Mouse (Mus musculus) cerebellum, adult 9-10 months (tissue): ENCODE data around the gene Pomt1.

Experiments
- DNase-seq: peaks from one replicate; pipeline ENCODE4 v3.0.0; 2022

The Pomt1 gene

DNA sequence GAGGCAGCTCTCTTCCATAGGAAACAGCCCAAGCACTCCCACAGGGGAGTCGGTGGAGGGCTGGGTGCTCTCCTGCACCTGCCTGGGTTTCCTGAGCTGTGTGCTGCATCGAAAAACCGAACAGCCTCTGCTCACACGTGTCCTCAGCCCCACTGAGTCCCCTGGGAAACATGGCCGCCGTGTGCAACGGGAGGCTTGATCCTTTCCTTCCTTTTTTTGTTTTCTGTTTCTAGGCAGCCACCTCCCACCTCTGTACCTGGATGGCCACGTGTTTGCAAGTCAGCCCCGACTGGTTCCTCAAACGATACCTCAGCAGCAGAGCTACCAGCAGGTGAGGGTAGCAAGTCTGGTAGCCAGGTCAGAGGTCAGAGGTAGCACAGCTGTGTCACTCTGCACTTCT, 14.3 kb upstream of the Pomt1 start:
- DNase-seq, result no peak

DNA sequence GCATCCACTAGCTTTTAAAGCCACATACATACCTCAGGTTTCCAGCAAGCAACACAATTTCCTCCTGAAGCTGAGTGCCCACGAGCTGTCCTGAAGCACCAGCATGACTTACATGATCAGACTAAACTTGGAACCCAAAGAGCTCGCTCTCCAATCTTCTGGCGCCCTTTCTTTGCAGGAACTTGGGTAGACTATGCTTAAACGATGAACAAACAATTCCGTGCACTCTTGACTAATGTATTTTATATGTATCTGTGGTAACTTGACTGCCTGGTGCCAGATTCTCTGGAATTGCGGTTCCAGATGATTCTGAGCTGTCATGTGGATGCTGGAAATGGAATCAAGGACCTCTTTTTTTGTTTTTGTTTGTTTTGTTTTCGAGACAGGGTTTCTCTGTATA, 957 bp upstream of the Pomt1 start:
- no peak for DNase-seq

DNA sequence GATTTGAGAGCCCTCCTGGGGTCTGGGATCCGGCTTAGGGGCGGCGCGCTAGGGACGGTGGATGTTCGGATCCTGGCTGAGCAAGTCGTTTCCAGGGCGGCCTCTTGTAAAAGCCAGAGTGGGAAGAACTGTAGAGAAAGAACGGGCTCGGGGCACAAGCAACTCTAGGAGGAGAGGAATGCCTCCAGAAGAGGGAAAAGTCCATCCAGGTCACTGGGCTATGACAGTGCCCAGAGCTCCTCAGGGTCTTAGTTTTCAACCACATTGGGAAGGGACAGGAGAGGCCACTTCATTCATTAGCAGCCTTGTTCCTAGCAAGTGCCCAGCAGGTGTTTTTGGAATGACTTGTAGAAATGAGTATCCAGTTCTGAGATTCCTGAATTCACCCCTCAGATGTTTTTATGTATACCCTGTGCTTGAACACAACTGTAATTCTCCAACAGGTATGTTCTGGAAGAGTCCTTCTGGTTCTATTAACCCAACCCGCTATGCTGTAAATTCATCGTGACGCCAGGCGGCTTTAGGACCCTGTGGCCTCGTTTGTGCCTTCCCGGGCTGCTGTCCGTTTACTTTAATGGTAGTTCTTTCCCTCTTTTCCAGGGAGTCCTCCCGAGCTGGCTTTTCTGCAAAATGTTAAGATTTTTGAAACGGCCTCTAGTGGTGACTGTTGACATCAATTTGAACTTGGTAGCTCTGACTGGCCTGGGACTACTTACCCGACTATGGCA, 534 bp downstream of the Pomt1 start:
- peak; percentile 82 for DNase-seq

DNA sequence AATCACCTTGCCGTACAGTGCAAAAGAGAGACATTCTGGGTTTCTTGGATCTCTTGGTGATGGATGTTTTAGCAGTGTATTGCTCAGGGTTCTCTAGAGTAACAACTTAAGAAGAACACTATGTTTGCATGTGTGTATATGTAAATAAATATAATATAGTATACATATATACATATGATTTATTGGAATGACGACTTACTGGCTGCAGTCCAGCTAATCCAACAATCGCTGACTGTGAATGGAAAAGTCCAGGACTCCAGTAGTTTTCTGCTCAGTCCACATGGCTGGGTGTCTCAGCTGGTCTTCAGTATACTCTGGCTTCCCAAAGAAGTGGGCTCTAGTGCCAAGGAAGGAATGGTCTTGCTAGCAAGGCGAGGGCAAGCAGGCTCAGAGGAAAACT, 1.2 kb downstream of the Pomt1 start:
- DNase-seq, result no peak

DNA sequence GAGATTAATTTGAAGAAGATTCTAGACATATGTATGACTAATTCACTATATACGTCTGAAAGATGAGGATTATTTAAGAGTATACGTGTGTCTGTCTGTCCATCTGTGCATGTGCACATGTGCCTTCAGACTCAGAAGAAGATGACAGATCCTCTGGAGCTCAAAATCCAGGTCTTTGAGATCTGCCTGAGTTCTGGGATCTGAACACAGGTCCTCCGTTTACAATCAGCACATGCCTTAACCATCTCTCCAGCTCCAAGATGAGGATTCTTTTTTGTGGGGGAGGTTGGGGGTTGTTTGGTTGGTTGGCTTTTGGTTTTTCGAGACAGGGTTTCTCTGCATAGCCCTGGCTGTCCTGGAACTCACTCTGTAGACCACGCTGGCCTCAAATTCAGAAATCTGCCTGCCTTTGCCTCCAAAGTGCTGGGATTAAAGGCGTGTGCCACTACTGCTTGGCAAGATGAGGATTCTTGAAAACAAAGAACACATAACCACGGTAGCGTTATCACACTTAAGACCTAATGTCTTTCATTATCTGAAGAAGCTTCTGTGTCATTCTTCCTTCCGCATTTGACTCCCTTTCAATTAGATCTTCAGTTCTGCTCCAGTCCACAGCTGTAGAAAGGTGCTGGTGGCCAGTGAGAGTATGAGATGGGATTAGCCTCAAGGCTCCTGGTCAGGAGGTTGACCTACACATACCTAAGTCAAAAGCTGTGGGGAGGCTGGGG, 2.5 kb downstream of the Pomt1 start:
- no peak for DNase-seq

DNA sequence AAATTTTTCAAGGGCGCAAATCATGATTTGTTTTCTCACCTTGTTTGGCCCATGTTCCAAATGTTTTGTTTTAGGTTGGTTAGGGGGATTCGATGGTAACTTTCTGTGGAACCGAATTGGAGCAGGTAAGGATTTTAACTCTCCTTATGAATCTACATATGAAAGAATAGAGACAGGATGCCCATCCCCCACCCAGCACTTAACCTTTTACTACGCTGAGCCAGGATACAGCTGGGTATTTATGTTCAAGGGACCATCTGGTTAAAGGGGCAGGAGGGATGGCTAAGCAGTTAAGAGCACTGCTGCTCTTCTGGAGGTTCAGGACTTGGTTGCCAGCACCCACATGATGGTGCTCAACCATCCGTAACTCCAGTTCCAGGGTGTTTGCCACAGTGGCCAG, 4.2 kb downstream of the Pomt1 start:
- no peak for DNase-seq

DNA sequence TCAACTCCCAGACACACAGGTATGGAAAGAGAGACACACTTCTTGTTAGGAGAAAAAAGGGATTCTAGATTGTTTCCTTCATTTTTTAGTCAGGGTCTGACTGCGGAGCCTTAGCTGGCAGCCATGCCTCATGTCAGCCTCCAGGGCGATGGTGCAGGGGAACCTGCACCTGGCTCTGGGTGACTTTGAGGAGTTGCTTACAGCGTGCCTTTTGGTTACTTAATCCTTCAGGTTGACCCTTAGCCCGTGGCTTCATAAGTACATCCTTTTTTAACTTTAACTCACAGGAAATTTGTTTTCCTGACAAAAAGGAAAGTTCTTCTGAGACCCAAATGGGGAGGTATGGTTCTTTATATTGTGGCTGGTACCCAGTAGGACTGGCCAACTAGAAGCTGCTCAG, 6.6 kb downstream of the Pomt1 start:
- DNase-seq, result no peak

DNA sequence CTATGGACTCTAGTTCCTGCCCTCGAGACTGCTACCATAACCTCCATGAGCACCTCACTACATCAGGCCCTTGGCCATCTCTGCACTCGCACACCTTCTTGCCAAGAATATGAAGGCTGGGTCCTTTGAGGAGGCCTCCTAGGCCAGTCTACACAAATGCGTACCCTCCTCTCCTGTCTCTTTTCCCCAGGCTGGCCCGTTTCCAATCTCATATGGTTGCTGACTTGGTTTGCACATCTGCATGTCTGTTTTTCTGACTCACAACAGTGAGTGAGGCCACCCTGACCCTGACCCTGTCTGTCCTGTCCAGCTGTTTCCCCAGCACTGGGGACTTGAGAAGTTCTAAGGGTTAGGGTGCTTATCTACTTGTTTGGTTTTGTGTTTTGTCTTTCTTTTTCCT, 10.4 kb downstream of the Pomt1 start:
- DNase-seq, result no peak

DNA sequence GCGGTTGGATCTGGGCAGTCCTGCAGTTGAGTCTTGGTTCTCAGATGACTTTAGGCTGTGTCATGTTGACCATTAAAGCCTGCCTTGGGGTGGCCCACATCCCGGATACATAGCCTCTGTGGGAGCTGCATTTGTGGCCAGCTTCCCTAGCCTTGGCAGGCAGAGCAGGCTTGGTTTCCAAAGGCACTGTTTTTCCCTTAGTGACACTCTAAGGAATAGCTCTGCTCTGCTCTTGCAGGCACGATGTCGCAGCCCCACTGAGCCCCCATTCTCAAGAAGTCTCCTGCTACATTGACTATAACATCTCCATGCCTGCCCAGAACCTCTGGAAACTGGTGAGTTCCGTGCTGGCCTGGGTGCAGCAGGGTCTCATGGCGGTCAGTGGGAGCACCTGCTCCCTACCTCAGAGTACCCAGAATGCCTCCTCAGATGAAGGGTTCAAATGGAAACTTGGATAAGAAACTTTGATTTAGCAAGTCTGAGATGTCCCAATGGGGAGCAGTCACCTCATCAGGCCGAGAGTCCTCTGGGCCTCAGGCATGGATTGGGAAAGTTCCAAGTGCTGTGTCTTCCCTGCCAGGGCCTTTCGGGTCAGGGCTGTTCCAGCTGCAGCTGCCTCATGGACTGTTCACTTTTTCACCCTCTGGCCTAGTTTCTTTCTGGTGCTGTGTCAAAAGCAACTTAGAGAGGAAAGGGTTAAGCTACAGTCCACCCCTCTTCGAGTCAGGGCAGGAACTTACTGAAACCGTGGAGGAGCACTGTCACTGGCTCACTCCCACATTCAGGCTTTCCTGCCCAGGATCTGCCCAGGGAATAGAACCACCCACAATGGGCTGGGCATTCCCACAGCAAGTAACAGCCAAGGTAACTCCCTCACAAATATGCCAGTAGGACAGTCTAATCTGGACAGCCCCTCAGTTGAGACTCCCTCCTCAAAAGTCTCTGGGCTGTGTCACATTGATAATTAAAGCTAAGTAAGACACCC, 12.3 kb downstream of the Pomt1 start:
- no peak for DNase-seq

DNA sequence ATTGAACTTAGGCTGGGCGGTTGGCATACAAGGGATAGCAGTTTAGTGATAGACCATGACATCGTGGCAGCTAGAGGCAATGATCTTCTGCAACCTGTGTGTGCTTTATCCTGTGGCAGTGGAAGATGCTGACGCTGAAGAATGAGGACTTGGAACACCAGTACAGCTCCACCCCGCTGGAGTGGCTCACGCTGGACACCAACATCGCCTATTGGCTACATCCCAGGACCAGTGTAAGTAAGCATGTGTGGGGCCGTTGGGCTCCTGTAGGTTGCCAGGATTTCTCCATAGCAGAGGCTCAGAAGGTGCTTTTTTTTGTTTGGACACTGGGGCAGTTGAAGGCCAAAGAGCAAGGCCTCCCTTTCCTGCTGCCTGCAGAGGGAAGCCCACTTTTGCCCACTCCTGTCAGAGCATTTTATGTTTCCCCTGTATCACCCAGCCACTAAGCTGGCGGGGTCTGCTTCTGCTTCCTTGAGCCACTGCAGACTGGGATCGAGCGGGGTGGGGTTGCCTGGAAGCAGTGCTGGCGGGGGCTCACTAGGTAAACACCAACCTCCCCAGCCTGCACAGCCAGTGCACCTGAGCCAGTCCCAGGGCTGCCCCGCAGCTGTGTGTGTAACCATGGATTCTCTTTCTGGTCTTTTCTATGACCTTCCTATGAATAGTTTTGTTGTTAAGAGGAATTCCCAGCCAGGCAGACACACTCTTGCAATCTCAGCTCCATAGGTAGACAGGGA, 15.6 kb downstream of the Pomt1 start:
- peak; percentile 36 for DNase-seq

DNA sequence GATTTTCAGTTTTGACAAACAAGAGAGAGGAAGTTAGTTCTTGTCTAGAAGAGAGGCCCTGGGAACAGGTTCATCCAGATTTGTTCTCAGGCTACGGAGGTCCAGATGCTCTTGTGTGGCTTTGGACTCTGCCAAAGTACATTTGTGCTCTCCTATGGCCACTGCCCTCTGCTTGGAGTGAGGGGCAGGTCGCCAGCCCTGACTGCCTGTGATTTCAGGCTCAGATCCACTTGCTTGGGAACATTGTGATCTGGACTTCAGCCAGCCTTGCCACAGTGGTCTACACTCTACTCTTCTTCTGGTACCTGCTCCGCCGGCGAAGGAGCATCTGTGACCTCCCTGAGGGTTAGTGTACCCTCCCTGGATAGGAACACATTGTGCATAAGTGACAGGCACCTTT, 16.3 kb downstream of the Pomt1 start:
- peak; percentile 22 for DNase-seq

DNA sequence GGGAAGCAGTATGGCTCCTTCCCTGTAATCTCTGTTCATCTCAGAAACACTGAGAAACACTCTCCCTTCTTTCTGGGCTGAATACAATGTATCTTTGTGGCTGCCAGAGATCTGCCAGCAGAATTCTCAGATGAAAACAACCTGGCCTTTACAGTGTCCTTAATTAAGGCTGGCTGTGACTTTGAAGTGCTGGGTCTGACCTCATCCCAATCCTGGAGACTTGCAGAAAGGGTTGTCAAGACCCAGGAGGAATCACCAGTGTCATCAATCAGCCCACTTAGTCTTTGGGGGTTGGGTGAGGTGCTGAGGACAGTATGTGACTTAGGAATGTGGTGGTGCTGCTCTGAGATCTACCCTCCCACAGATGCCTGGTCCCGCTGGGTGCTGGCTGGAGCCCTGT, 17.0 kb downstream of the Pomt1 start:
- no peak for DNase-seq

DNA sequence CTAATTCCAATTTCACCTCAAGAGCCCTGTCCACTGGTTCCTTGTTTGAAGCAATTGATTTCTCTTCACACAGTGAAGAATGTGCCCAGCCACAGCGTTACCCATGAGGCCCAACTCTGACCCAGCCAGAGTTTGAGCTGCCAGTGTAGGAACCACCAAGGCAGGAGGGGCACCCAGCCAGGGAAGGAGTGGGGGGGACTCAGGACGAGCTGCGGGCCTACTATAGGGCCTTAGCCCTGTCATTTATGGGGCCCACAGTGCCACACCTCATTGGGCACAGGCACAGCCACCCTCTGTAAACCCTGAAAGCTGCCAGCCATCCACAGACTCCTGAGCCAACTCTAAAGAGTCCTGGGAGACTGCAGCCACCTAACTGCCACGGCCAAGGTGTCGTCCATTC, 18.2 kb downstream of the Pomt1 start:
- DNase-seq, result no peak

DNA sequence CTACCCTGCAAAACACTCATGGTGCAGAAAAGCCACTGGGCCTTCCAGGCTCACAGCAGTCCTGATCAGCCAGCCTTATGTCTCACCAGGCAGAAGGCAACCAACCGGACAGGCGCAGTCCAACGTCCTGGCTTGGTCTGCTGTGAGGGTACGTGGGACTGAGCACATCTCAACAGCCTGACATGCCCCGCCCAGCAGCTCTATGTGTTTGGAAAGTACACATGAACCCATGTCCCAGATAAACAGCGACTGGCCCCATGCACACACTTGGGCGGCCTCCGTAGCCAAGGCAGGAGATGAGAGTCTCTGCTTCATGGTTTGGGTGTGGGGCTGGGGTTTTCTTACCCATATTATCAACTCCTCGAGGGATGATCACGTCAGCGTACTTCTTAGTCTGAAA, 19.9 kb downstream of the Pomt1 start:
- DNase-seq, result no peak

DNA sequence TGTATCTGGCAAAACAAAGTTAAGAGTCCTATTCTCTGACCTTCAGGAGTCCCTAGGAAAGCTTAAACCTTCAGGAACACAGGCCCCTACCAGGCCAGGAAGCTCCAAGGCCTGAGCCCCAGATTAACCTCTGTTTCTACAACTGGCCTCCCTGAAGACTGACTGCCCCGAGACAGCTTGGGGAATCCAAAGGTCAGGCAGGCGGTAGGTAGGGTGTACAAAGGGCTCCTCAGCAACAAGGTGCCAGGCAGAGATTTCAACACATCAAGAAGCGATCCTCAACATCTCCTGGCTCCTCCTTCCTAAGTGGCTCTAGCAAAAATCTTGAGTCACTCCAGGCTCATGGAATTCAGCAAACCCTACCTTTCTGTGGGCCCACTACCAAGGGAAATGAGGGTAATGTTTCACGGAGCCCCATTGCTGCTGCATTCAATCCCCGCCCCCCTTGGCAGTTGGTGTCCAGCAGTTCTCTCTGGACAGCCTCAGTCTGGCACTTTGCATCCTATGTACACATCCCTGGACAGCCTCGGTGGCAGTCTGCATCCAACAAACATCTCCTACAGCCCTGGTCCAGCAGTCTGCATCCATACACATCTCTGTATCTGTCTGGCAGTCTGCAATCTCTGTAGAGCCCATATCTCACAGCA, 22.6 kb downstream of the Pomt1 start:
- no peak for DNase-seq

DNA sequence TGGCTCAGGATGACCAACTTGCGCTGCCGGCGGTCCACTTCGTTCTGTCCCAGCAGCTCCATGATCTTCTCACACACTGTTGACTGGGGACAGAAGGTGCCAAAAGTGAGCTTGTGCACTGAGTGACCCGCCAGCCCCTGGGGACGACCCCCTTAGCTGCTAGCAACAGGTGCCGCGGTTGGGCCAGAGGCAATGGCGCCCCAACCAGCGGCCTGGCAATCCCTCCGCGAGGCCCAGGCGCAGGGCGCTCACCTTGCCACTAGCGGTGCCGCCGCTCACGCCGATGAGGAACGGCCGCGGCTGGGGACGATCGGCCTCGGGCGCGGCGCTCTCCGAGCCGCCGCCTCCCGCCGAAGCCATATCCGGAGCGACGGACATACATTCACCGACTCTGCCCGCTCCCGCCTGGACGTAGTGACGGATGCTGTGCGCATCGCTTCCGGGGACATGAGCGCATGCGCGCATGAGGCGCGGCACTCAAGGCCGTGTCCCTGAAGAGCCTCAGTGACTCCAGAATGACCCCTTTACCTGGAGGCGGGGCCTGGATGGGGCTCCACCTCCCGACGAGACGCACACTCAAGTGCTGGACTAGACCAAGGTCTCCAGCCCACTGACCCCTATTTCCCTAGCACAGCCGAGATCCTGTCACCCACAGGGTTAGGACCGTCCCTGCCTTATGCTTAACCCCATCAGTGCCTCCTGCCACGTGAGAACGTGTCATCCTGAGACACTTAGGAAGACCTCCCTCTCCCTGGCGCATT, 23.4 kb downstream of the Pomt1 start, which contains the start of gene Uck1:
Uck1 (minus strand) TSS at position 503 of the 761 bp plus-strand sequence.
- peak; percentile 91 for DNase-seq

DNA sequence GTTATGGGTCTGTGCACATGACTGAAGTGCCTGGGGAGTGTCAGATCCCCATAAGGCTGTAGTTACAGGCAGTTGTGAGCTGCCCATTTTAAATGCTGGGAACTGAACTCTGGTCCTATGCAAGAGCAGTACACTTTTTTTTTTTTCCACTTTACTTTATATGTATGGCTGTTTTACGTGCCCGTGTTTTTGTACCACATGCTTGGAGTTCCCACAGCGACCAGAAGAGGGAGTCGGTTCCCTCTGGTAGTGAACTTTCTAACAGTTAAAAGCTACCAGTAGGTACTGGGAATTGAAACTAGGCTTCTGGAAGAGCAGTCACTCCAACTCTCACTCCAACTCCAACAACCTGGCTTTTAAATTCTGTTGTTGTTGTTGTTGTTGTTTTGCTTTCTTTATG, 24.2 kb downstream of the Pomt1 start:
- peak; percentile 71 for DNase-seq

DNA sequence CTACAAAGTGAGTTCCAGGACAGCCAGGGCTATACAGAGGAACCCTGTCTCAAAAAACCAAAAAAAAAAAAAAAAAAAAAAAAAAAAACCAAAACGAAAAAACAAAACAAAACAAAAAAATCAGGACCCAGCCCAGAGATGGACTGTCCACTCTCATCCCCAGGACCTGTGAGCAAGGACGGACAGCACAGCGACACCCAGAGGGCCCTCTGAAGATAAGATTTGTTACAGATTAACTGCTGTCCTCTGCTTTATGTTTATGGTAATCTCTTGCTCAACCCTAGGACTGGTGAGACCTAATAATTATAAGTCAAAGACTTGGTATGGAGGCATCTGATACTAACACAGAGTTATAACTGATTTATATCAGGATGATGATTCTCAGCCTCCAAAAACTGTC, 39.4 kb downstream of the Pomt1 start:
- no peak for DNase-seq

DNA sequence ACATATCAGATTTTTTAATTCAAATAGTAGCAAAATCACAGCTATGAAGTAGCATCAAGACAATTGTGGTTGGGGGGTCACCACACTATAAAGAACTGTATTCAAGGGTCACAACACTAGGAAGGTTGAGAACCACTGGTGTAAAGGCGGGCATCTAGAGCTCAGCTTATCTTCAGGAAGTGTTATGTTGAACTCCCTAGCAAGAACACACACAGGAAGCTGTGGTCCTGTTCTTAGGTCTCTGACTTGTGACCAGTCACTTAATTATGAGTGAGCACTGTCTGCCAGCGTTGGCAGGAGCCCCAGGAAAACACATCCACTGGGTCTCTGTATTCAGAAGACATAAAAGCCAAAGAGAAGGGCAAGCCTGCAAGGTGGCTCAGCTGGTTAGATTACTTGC, 45.9 kb downstream of the Pomt1 start:
- no peak for DNase-seq

DNA sequence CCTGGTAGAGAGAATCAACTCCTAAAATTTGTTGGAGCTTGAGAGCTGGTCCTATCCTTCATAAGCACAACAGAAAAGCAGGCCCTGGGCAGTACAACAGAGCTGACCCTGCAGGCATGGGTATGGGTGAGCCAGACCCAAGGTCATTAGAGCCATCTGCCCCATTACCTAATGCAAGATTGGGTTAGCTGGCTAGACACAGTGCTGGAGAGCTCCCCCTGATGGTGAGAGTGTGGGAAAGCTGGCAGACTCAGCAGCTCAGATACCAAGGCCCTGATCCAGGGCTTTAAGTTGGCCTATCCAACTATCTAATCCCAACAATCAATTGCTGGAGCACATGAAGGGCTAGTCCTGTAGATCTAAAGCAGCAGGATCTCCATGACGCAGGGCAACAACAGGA, 46.3 kb downstream of the Pomt1 start:
- peak; percentile 66 for DNase-seq

DNA sequence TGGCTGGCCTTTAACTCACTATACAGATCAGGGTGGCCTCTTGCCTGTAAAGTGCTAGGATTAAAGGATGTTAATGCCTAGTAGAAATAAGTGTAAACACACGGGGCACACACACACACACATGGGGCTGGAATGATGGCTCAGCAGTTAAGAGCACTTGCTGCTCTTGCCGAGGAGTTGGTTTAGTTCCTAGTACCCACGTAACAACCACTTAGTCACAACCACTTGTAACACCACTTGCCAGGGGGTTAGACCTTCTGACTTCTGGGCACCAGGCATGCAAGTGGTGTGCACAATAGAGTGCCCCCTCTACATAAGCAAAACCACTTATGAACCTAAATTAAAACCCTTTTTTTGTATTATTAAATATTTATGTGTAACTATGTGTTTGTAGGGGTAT, 47.6 kb downstream of the Pomt1 start:
- DNase-seq, result no peak
